Mouse (Mus musculus): ENCODE results near the gene Diexf.

Gene Diexf

DNA sequence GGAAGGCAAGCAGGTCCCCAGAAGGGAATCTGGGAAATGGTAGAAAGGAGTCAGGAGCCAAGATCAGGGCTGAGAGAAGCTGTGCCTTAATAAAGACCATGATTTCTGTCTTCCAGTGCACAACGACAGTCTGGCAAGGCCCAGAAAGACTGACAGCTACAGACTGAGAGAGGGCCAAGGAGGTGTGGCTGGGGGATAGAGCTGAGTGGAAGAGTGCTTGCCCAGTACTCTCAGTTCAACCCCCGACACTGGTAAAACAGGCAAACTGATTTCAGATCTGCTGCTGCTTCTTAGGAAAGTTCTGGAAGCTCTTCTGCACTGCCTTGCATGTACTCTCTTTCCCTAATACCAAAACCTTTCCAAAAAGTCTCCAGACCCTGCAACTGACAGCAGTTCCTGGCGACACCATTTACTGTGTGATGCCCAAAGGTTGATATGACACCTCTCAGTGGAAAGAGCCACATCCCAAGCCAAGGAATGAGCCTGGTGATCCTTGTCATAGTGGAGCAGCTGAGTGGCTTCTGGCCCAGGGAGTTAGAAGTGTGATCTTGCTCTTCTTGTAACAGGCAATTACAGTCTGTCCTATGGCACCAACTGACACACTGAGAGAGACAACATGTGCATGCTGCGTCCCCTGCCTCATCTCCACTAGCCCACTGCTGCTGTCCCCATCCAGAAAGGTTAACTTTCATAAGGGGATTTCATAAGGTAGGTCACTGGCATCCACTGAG lies 43.8 kb downstream of the Diexf start:
- DNase-seq, result no peak

DNA sequence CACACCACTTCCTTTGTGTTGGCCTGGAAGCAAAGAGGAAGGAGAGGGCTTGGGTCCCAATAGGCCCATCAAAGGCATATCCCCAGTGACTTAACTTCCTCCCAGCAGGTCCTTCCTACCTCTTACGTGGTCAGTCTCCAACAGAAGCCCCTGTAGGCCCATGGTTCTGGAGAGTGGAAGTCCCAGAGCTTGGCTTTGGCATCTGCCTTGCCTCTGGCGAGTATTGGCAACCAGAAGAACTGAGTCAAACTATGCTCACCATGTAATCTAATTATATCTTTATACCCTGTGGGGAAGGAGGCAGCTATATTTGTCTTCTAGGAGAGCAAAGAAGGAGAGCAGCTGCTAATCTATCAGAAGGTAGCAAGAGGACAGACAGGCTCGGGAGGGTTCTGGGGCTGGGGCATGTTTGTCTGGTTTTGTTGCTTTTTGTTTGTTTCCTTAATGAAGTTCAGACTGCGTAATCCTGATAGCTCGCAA lies 44.5 kb downstream of the Diexf start:
- no peak for DNase-seq

DNA sequence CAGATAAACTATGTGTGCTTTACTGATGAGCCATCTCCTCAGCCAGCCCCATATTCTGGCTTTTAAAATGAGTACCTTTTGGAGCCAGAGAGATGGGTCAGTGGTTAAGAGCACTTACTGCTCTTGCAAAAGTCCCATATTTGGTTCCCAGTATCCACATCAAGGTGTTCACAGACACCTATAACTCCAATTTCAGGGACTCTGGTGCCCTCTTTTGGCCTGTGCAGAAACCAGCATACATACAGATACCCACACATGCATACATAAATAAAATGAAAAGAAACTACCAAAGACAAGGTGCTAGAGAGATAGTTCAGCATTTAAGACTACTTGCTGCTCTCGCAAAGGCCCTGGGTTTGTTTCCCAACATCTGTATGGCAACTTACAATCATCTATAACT lies 46.1 kb downstream of the Diexf start:
- no peak for DNase-seq

DNA sequence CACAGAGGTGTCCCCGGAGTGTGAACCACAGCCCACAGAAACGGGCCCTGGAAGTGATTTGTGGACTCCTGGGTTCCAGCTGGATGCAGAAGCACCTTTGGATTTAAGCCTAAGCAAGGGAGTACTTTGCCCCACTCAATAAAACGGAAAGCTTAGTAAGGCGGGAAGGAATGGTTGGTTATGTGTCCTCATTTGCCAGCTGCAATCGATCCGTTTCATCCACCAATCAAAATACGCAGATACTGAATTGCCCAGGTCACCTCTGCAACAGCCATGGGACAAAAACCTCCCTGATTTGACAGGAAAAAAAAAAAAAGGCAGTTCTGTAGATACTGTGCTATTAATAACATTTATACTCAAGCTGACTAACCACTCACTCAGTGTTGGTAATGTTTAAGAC lies 47.0 kb downstream of the Diexf start:
- DNase-seq, result no peak

DNA sequence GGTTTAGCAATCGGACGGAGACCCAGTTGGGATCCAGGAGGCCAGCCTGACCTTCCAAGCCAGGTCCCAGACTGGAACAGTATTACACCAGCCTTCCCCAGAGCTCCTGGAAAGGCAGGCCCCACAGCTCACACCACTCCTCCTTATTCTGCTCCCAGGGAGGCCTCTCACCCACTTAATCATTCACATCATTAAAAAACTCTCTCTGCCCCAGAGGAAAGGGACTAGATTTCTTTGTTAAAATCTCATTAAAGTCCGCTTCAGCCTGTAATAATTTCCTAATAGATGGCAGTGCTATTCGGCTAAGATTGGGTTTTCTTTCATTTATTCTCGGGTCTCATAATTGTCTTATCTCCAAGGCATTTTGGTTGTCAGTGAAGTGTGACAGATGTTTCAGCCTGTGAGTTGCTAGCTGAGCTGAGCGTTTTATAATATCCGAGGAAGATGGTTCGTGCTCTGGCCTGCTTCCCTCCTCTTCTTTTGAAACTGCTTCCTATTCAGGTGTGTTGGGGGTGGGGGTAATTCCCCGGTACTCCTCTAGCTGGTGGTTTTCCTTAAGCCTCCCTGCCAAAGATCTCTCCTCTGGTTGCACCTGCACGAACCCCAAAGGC lies 47.7 kb downstream of the Diexf start:
- DNase-seq, result no peak

DNA sequence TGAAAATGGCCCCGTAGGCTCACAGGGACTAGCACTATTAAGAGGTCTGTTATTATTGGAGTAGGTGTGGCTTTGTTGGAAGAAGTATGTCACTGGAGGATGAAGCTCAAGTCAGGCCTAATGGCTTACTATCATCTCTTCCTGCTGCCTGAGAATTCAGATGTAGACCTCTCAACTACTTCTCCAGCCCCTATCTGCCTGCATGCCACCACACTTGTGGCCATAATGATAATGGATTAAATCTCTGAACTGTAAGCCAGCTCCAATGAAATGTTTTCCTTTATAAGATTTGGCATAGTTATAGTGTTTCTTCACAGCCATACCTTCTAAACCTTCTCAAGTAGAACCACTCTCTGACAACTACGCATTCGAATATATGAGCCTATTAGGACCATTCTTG lies 67.5 kb downstream of the Diexf start:
- DNase-seq, result no peak

DNA sequence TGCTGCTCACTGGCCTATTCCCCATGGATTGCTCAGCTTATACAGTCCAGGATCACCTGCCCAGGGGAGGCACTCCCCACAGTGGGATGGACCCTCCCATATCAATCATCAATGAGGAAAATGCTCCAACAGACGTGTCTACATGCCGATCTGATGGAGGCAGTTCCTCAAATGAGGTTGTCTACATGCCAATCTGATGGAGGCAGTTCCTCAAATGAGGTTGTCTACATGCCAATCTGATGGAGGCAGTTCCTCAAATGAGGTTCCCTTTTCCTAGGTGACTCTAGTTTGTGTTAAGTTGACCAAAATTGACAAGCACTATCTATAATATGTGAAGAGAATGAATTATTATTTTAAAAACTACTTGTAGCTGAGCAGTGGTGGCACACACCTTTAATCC lies 69.9 kb downstream of the Diexf start:
- no peak for DNase-seq

DNA sequence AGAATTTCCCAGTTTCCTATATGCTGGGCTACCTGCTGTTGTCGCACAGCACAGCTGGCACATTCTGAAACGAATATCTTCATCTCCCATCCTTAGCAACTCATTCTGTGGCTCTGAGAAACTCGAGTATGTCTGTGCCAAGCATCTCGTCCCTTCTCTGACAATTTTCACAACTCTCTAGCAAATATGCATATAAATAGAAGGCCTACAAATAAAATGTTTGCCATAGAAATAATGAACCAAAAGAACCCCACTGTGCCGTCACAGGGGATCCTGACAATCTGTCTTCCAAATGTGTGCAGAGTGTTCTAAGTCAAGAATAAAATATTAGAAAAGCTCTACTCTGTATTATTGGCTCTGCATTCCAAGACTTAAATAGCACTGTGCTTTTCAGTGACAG lies 70.5 kb downstream of the Diexf start:
- DNase-seq, result no peak

DNA sequence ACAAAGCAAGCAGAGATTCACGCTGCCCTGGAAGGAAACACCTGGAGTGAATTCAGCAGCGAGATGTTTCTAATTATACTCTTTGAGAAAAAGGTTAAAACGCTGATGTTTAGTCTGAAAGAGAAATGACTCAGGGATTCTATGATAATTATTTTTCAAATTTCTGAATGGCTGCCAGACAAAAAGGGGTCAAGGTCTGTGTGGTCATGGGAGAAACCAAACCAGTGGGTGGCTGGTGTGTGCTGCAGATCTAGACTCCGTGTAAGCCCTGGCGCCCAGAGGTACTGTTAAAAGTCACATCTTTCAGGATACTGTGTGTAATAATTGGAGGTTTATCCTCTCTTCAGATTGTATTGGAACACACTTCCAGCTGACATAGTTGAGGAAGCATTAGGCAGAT lies 75.7 kb downstream of the Diexf start:
- no peak for DNase-seq

DNA sequence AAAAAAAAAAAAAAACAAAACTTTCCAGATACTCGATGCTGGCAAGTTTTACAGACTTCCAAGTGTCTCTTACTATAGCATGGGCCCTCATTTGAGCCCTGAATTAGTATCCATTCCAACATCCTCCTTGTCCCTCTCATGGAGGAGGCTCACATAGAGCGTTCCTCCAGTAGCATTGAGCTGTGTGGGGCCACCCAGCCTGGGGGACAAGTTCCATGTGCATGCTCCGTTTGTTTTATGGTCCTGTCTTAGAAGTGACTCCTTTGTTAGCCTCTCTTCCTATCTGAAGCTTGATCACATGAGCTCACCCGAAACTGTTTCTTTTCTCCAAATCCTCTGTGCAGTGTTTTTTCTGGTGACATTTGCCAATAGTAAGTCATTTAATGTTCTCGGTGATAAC lies 77.0 kb downstream of the Diexf start:
- no peak for DNase-seq

DNA sequence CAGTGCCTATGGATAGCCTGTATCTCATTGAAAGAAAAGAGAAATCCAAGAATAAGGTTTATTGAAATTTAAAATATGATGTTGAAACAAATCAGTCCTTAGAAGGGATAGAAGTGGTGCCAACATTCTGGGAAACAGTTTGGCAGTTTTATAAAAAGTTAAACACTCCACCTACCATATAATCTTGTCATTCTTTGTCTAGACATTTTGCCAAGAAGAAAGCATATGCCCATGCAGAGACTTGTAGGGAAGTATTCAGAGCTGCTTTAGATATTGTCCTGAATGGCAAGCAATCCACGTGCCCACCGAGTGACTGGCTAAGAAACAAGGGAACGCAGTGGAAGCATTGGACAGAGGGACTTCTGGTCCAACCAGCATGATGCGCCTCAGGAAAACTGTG lies 82.5 kb downstream of the Diexf start:
- DNase-seq, result no peak

DNA sequence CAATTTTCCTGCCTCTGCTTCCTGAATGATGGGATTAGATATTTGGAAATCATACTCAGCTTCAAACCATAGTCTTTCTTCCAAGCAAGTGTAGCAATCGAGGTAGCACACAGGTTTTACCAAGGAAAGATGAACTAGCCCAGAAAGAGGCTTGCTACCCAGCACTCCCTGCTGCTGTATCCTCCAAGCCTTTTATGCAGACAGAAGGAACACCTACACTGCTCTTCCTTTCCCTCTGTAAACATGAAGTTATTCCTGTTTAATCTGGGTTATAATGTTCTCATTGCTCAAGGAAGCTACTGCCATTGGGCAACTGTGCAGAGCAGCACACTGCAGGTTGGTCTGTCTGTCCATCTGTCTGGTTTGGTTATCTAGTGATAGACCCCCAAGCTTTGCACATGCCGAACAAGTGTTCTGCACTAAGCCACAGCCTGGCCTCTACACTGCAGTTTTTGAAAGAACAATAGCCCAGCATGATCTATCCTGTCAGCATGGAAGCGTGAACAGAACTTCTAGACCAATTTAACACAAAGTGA lies 87.2 kb downstream of the Diexf start:
- DNase-seq, result no peak
